Mouse (Mus musculus): ENCODE results near the gene Tnc. TPM values are rescaled to one million over a fixed set of nuclear protein-coding genes. Genes with fewer than 3 reads are reported as not detected.

The Tnc gene
- polyA plus RNA-seq, 1 experiment from 2014 or later = 53.7 TPM

DNA sequence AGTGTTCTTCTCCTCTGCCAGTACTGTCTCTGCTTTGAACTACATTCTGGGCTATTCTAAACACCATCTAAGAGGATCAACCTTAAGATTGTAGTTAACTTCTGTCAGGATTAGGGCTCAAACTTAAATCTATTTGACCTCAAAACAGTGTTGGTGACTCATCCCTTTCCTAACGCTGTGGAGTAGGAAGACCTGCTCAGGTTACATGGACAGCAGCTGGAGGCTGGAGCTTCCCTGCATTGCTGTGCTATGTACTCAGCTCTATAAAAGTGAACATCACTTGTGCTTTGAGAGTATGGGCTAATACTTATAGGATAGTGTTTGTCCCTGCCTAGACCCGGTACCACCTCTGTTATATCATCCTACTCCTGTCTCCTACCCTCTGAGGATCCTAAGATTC lies 117.3 kb downstream of the Tnc start:
- H3K4me2 ChIP-seq (replicated peaks) = no peak overlapping the region
- ATAC-seq (ENCODE audit: insufficient number of reproducible peaks, insufficient read depth, low FRiP score, low TSS enrichment) = no peak
- no peaks in the 10 kb centered on the region for H3K36me3 ChIP-seq
- H3K9ac ChIP-seq = no peak overlapping the region
- 0 out of 2 replicates have a peak, but pooled peaks cover 5% of the 10 kb centered on the region for H3K9me3 ChIP-seq
- H3K27ac ChIP-seq = no peak overlapping the region
- no peak overlapping the region for H3K4me3 ChIP-seq
- H3K4me1 ChIP-seq = no peaks in the 10 kb centered on the region
- 45% methylated on average over 2 of the region's 2 CpGs for WGBS
- no peaks in the 10 kb centered on the region for H3K27me3 ChIP-seq

DNA sequence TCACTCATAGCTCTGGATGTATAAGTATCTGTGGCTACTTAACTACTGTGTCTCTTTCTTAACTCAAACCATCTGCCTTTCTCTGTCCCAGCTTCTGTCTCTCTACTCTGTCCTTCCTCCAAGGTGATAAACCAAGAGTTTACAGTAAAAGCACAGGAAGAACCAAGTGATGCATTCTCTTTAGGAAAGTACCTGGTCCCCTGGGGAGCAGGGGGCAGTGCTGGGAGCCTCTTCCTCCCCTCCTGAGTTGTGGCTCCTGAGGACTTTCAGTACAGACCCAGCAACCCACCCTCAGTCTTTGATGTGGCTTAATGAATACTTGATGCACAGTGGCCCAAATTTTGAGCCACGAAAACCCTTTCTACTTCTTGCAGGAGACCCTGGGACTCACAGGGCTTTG lies 118.6 kb downstream of the Tnc start:
- no peak overlapping the region for H3K4me3 ChIP-seq
- no peak overlapping the region for H3K27ac ChIP-seq
- no peaks in the 10 kb centered on the region for H3K27me3 ChIP-seq
- no peaks in the 10 kb centered on the region for H3K4me1 ChIP-seq
- WGBS = 71% methylated on average over 1 of the region's 1 CpGs
- 0 out of 2 replicates have a peak, but pooled peaks cover 5% of the 10 kb centered on the region for H3K9me3 ChIP-seq
- no peak overlapping the region for H3K4me2 ChIP-seq (replicated peaks)
- no peaks in the 10 kb centered on the region for H3K36me3 ChIP-seq
- no peak for ATAC-seq (ENCODE audit: insufficient number of reproducible peaks, insufficient read depth, low FRiP score, low TSS enrichment)
- H3K9ac ChIP-seq = no peak overlapping the region

DNA sequence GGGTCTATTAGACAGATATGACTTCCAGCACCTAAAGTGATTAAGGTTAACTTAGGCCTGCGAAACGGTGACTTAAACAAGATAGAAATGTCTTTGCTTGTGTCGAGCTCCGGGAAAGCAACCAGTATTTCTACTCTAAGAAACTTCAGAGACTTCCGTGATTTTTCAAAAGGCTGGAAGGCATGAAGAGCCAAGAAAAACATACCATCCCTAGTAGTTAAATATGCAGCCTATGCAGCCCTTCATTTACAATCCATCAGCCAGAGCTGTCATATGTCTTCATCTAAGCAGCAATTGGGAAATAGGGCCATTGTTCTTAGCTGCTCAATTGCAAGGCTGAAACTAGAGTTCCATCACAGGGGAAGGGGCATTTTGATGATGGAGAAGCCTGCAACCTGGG lies 129.6 kb downstream of the Tnc start:
- Histone ChIP-seq H3K9ac (no peak overlapping the region), H3K4me2 (replicated peaks) (no peak overlapping the region), H3K4me3 (no peak overlapping the region), H3K27me3 (no peaks in the 10 kb centered on the region), H3K27ac (no peak overlapping the region), H3K4me1 (no peaks in the 10 kb centered on the region), H3K9me3 (no peaks in the 10 kb centered on the region), H3K36me3 (no peaks in the 10 kb centered on the region)
- WGBS = 75% methylated on average over 5 of the region's 5 CpGs
- ATAC-seq (ENCODE audit: insufficient number of reproducible peaks, insufficient read depth, low FRiP score, low TSS enrichment) = no peak

DNA sequence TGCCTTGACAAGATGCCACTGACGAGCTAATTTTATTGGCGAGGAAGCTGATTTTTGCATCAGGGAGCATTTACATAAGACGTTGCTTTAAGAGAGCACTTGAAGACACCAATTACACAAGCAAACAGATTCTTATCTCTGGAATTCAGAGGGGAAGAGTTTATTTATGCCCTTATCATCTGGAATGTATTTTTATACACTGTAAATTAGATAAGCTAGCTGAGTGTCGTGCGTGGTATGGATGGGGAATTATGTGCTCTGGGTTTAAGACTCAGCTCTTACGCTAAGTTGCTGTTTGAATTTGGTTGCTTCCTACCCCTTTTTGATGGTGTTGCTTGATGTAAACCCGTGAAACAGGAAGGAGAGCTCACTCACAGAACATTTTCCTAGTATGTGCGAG lies 130.1 kb downstream of the Tnc start:
- H3K4me1 ChIP-seq = no peaks in the 10 kb centered on the region
- 68% methylated on average over 8 of the region's 8 CpGs for WGBS
- no peaks in the 10 kb centered on the region for H3K9me3 ChIP-seq
- H3K4me2 ChIP-seq (replicated peaks) = no peak overlapping the region
- H3K36me3 ChIP-seq = no peaks in the 10 kb centered on the region
- no peak overlapping the region for H3K27ac ChIP-seq
- no peaks in the 10 kb centered on the region for H3K27me3 ChIP-seq
- H3K9ac ChIP-seq = no peak overlapping the region
- no peak overlapping the region for H3K4me3 ChIP-seq
- ATAC-seq (ENCODE audit: insufficient number of reproducible peaks, insufficient read depth, low FRiP score, low TSS enrichment) = no peak

DNA sequence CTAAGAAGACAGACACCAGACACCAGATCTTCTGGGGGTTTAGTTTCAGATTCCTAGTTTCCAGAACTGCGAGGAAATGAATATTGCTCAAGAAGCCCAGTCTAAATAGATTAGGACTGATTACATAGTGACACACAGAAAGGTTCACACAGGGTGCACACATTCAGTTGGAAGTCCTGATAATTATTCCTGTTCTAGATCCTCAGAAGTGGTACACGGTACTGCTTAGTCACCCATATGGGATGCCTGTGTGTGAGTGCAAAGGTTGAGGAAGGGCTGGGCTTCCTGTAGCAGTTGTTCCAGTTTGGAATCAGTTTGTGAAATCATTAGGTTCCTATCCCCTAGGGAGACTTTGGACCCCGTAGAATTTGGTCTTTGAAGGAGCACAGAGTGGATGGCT lies 130.5 kb downstream of the Tnc start:
- Histone ChIP-seq H3K36me3 (no peaks in the 10 kb centered on the region), H3K9me3 (no peaks in the 10 kb centered on the region)
- no peak for ATAC-seq (ENCODE audit: insufficient number of reproducible peaks, insufficient read depth, low FRiP score, low TSS enrichment)

More for the DNA sequence above, 130.5 kb downstream of the Tnc start:
- Histone ChIP-seq H3K27me3 (no peaks in the 10 kb centered on the region), H3K4me3 (no peak overlapping the region), H3K4me2 (replicated peaks) (no peak overlapping the region), H3K4me1 (no peaks in the 10 kb centered on the region), H3K27ac (no peak overlapping the region), H3K9ac (no peak overlapping the region)
- 69% methylated on average over 3 of the region's 3 CpGs for WGBS

Other genes with a start within 250 kb of the Tnc start
- gene Tnfsf8, start 185.7 kb downstream of the Tnc start, polyA plus RNA-seq (2016; fragmentation: Nextera tagmentation; extraction: Ambion mirVana) = not detected in 2 replicates

Measured in embryonic facial prominence, embryonic 12.5 days (tissue).